Mouse (Mus musculus): Measurements from ENCODE around the gene Kctd2. TPM values are rescaled to one million over a fixed set of nuclear protein-coding genes. Genes with fewer than 3 reads are reported as not detected.
A peak's percentile ranks its signal among the peaks of the same experiment; 100 is the strongest.

Kctd2 gene
- polyA plus RNA-seq, 1 experiment from 2014 or later = 28.8 TPM

- Histone ChIP-seq H3K4me2 (ENCODE audit: low read depth, low read length) (peak overlapping the region; percentile 15), H3K9ac (replicated peaks; ENCODE audit: low read depth, low read length) (0 out of 2 replicates have a peak overlapping the region, but pooled peaks have one; percentile 18), H3K27ac (ENCODE audit: low read depth, low read length) (peak overlapping the region; percentile 60), H3K27me3 (ENCODE audit: control insufficient read depth, insufficient read depth, low read length) (no peaks in the 10 kb centered on the region), H3K9me3 (ENCODE audit: control insufficient read depth, low read length) (no peaks in the 10 kb centered on the region), H3K4me1 (ENCODE audit: control insufficient read depth, insufficient read depth, low read length) (no peaks in the 10 kb centered on the region), H3K36me3 (ENCODE audit: control insufficient read depth, insufficient read depth, low read length) (peaks cover 47% of the 10 kb centered on the region), H3K4me3 (ENCODE audit: low read depth, low read length) (no peak overlapping the region)
- peak; percentile 44; the same call in 1 of the 2 replicates for ATAC-seq (ENCODE audit: low read depth)
- WGBS = 31% methylated on average over 20 of the region's 20 CpGs
Measured at GRCm38 (mm10) chr11:115427482-115428331, 7.8 kb downstream of the Kctd2 start.

GRCm38 (mm10) chr11:115429307-115429706 lies 9.4 kb downstream of the Kctd2 start:
- Histone ChIP-seq H3K9ac (replicated peaks; ENCODE audit: low read depth, low read length) (no peak overlapping the region), H3K9me3 (ENCODE audit: control insufficient read depth, low read length) (no peaks in the 10 kb centered on the region), H3K4me2 (ENCODE audit: low read depth, low read length) (no peak overlapping the region), H3K4me3 (ENCODE audit: low read depth, low read length) (no peak overlapping the region), H3K4me1 (ENCODE audit: control insufficient read depth, insufficient read depth, low read length) (no peaks in the 10 kb centered on the region), H3K27me3 (ENCODE audit: control insufficient read depth, insufficient read depth, low read length) (no peaks in the 10 kb centered on the region), H3K36me3 (ENCODE audit: control insufficient read depth, insufficient read depth, low read length) (peaks cover 45% of the 10 kb centered on the region), H3K27ac (ENCODE audit: low read depth, low read length) (no peak overlapping the region)
- no peak for ATAC-seq (ENCODE audit: low read depth)
- 93% methylated on average over 7 of the region's 7 CpGs for WGBS

- Histone ChIP-seq H3K4me1 (ENCODE audit: control insufficient read depth, insufficient read depth, low read length) (peaks cover 2% of the 10 kb centered on the region; the same call in 1 of the 2 replicates), H3K9me3 (ENCODE audit: control insufficient read depth, low read length) (no peaks in the 10 kb centered on the region), H3K4me3 (ENCODE audit: low read depth, low read length) (no peak overlapping the region), H3K9ac (replicated peaks; ENCODE audit: low read depth, low read length) (no peak overlapping the region), H3K36me3 (ENCODE audit: control insufficient read depth, insufficient read depth, low read length) (peaks cover 33% of the 10 kb centered on the region), H3K27me3 (ENCODE audit: control insufficient read depth, insufficient read depth, low read length) (no peaks in the 10 kb centered on the region), H3K4me2 (ENCODE audit: low read depth, low read length) (no peak overlapping the region), H3K27ac (ENCODE audit: low read depth, low read length) (no peak overlapping the region)
- no peak for ATAC-seq (ENCODE audit: low read depth)
- 95% methylated on average over 6 of the region's 6 CpGs for WGBS
Measured at GRCm38 (mm10) chr11:115430561-115430960, 10.6 kb downstream of the Kctd2 start.

- ATAC-seq (ENCODE audit: low read depth) = no peak
- H3K9me3 ChIP-seq (ENCODE audit: control insufficient read depth, low read length) = no peaks in the 10 kb centered on the region
- WGBS = 88% methylated on average over 4 of the region's 4 CpGs
- H3K27ac ChIP-seq (ENCODE audit: low read depth, low read length) = no peak overlapping the region
- H3K9ac ChIP-seq (replicated peaks; ENCODE audit: low read depth, low read length) = no peak overlapping the region
- peaks cover 26% of the 10 kb centered on the region for H3K36me3 ChIP-seq (ENCODE audit: control insufficient read depth, insufficient read depth, low read length)
- H3K27me3 ChIP-seq (ENCODE audit: control insufficient read depth, insufficient read depth, low read length) = no peaks in the 10 kb centered on the region
- H3K4me3 ChIP-seq (ENCODE audit: low read depth, low read length) = no peak overlapping the region
- H3K4me2 ChIP-seq (ENCODE audit: low read depth, low read length) = no peak overlapping the region
- peaks cover 10% of the 10 kb centered on the region; the same call in 1 of the 2 replicates for H3K4me1 ChIP-seq (ENCODE audit: control insufficient read depth, insufficient read depth, low read length)
Measured at GRCm38 (mm10) chr11:115432814-115433213, 12.9 kb downstream of the Kctd2 start.

GRCm38 (mm10) chr11:115433342-115433741 lies 13.4 kb downstream of the Kctd2 start:
- Histone ChIP-seq H3K9me3 (ENCODE audit: control insufficient read depth, low read length) (no peaks in the 10 kb centered on the region), H3K27me3 (ENCODE audit: control insufficient read depth, insufficient read depth, low read length) (no peaks in the 10 kb centered on the region), H3K4me2 (ENCODE audit: low read depth, low read length) (no peak overlapping the region), H3K36me3 (ENCODE audit: control insufficient read depth, insufficient read depth, low read length) (peaks cover 26% of the 10 kb centered on the region), H3K4me3 (ENCODE audit: low read depth, low read length) (no peak overlapping the region), H3K4me1 (ENCODE audit: control insufficient read depth, insufficient read depth, low read length) (peaks cover 10% of the 10 kb centered on the region; the same call in 1 of the 2 replicates), H3K9ac (replicated peaks; ENCODE audit: low read depth, low read length) (no peak overlapping the region), H3K27ac (ENCODE audit: low read depth, low read length) (no peak overlapping the region)
- WGBS = 92% methylated on average over 6 of the region's 6 CpGs
- no peak for ATAC-seq (ENCODE audit: low read depth)

GRCm38 (mm10) chr11:115435596-115436337 lies 15.8 kb downstream of the Kctd2 start:
- 4% methylated on average over 31 of the region's 31 CpGs for WGBS
- H3K4me3 ChIP-seq (ENCODE audit: low read depth, low read length) = peak overlapping the region; percentile 13
- peaks cover 10% of the 10 kb centered on the region; the same call in 1 of the 2 replicates for H3K4me1 ChIP-seq (ENCODE audit: control insufficient read depth, insufficient read depth, low read length)
- H3K27ac ChIP-seq (ENCODE audit: low read depth, low read length) = no peak overlapping the region
- no peaks in the 10 kb centered on the region for H3K27me3 ChIP-seq (ENCODE audit: control insufficient read depth, insufficient read depth, low read length)
- peak overlapping the region; percentile 52 for H3K9ac ChIP-seq (replicated peaks; ENCODE audit: low read depth, low read length)
- H3K4me2 ChIP-seq (ENCODE audit: low read depth, low read length) = peak overlapping the region; percentile 54
- ATAC-seq (ENCODE audit: low read depth) = peak; percentile 41; the same call in 1 of the 2 replicates
- no peaks in the 10 kb centered on the region for H3K9me3 ChIP-seq (ENCODE audit: control insufficient read depth, low read length)
- peaks cover 14% of the 10 kb centered on the region for H3K36me3 ChIP-seq (ENCODE audit: control insufficient read depth, insufficient read depth, low read length)

- no peak overlapping the region for H3K4me3 ChIP-seq (ENCODE audit: low read depth, low read length)
- H3K4me1 ChIP-seq (ENCODE audit: control insufficient read depth, insufficient read depth, low read length) = peaks cover 10% of the 10 kb centered on the region; the same call in 1 of the 2 replicates
- no peak overlapping the region for H3K9ac ChIP-seq (replicated peaks; ENCODE audit: low read depth, low read length)
- no peaks in the 10 kb centered on the region for H3K9me3 ChIP-seq (ENCODE audit: control insufficient read depth, low read length)
- no peak overlapping the region for H3K4me2 ChIP-seq (ENCODE audit: low read depth, low read length)
- ATAC-seq (ENCODE audit: low read depth) = no peak
- H3K36me3 ChIP-seq (ENCODE audit: control insufficient read depth, insufficient read depth, low read length) = no peaks in the 10 kb centered on the region
- 92% methylated on average over 5 of the region's 5 CpGs for WGBS
- H3K27ac ChIP-seq (ENCODE audit: low read depth, low read length) = no peak overlapping the region
- no peaks in the 10 kb centered on the region for H3K27me3 ChIP-seq (ENCODE audit: control insufficient read depth, insufficient read depth, low read length)
Measured at GRCm38 (mm10) chr11:115437571-115438122, 17.7 kb downstream of the Kctd2 start.

GRCm38 (mm10) chr11:115439326-115439725 lies 19.4 kb downstream of the Kctd2 start:
- no peak overlapping the region for H3K4me3 ChIP-seq (ENCODE audit: low read depth, low read length)
- H3K36me3 ChIP-seq (ENCODE audit: control insufficient read depth, insufficient read depth, low read length) = no peaks in the 10 kb centered on the region
- no peak for ATAC-seq (ENCODE audit: low read depth)
- no peaks in the 10 kb centered on the region for H3K9me3 ChIP-seq (ENCODE audit: control insufficient read depth, low read length)
- H3K9ac ChIP-seq (replicated peaks; ENCODE audit: low read depth, low read length) = no peak overlapping the region
- H3K27me3 ChIP-seq (ENCODE audit: control insufficient read depth, insufficient read depth, low read length) = no peaks in the 10 kb centered on the region
- H3K4me1 ChIP-seq (ENCODE audit: control insufficient read depth, insufficient read depth, low read length) = peaks cover 10% of the 10 kb centered on the region; the same call in 1 of the 2 replicates
- 91% methylated on average over 3 of the region's 3 CpGs for WGBS
- H3K27ac ChIP-seq (ENCODE audit: low read depth, low read length) = no peak overlapping the region
- H3K4me2 ChIP-seq (ENCODE audit: low read depth, low read length) = no peak overlapping the region

Measured in neural tube, embryonic 14.5 days (tissue).